Mouse (Mus musculus) ZHBTc4 (cell line): Measurements from ENCODE around the gene Got2.

Experiments
- DNase-seq: peaks from one replicate; pipeline ENCODE4 v3.0.0-alpha.2; 2011; ENCODE audit warnings: low read depth, low spot score

Gene Got2

GRCm38 (mm10) chr8:95821266-95821665 is 67.1 kb downstream of the Got2 start:
- DNase-seq = no peak

DNA sequence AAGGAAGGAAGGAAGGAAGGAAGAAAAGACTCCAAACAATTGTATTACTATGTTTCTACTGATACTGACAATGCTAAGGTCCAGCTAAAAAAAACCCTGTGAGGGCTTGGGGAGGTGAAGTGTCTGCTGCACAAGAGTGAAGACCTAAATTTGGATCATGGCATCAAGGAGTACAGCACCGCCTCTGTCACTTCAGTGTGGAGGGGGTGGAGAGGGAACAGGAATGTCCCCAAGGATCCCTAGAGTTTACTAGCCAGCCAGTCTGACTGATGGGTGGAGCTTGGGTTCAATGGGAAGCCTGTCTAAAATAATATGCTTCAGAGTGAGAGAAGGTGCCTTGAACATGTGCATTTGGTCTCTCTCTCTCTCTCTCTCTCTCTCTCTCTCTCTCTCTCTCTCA is 70.1 kb downstream of the Got2 start:
- DNase-seq = no peak

DNA sequence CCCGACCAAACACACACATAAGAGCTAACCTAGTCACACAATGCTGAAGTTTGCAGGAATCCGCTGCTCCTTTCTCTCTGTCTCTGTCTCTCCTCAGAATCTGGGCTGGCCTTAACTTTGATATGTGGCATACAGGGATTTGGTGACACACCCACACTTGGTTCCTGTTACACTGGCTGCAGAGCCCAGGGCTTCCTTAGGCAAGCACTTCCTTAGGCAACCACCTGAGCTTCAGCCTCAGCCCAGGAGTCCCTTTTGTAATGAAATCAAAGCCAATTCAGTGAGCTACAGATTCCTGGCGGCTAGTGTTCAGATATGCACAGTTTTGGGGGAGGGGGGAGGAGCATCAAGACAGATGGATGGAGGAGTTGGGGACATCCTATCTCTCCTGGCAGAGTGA is 70.8 kb downstream of the Got2 start:
- DNase-seq = peak; percentile 91

- DNase-seq = peak; percentile 93
Observed at GRCm38 (mm10) chr8:95816044-95816708, 72.2 kb downstream of the Got2 start.
